Mouse (Mus musculus) hindbrain, embryonic 15.5 days (tissue): ENCODE measurements around the gene Syt7. TPM values are rescaled to one million over a fixed set of nuclear protein-coding genes. Genes with fewer than 3 reads are reported as not detected.

Experiments used
- ATAC-seq: fragments of 200-750 bp; cut with Nextera tagmentation; 2 replicates; pipeline ENCODE4 v1.8.0; 2017; ENCODE audit warnings: low read depth, moderate number of reproducible peaks, moderate TSS enrichment; ENCODE audit not compliant: low FRiP score
- H3K27ac ChIP-seq: fragments of 300-500 bp; sonication (generic); replicated peaks from 2 replicates; pipeline ENCODE4 v1.5.1; 2015; ENCODE audit warnings: mild to moderate bottlenecking, inconsistent platforms
- H3K27me3 ChIP-seq: fragments of 300-500 bp; sonication (generic); 2 replicates; pipeline ENCODE4 v1.6.1; 2015; ENCODE audit warnings: control low read depth, inconsistent platforms
- H3K36me3 ChIP-seq: fragments of 300-500 bp; sonication (generic); 2 replicates; pipeline ENCODE4 v1.6.1; 2015; ENCODE audit warnings: control low read depth, inconsistent platforms
- H3K4me1 ChIP-seq: fragments of 300-500 bp; sonication (generic); replicated peaks from 2 replicates; pipeline ENCODE4 v1.6.1; 2015; ENCODE audit warnings: control low read depth, inconsistent platforms
- H3K4me2 ChIP-seq: fragments of 300-500 bp; sonication (generic); 2 replicates; pipeline ENCODE4 v1.6.1; 2015; ENCODE audit warnings: moderate library complexity, mild to moderate bottlenecking, inconsistent platforms
- H3K4me3 ChIP-seq: fragments of 300-500 bp; sonication (generic); 2 replicates; pipeline ENCODE4 v1.5.1; 2015; ENCODE audit warnings: mild to moderate bottlenecking, inconsistent platforms
- H3K9ac ChIP-seq: fragments of 300-500 bp; sonication (generic); 2 replicates; pipeline ENCODE4 v1.6.1; 2015; ENCODE audit warnings: inconsistent platforms
- H3K9me3 ChIP-seq: fragments of 300-500 bp; sonication (generic); 2 replicates; pipeline ENCODE4 v1.6.1; 2016; ENCODE audit warnings: control low read depth, inconsistent platforms
- WGBS: fragments of 180-500 bp; shearing (Covaris S2); methylation state at CpG from one replicate; pipeline ENCODE4 v1.1.7; 2015; 5-methylcytosine and 5-hydroxymethylcytosine counted together
- polyA plus RNA-seq: library from polyadenylated mRNA; unstranded; fragments of >200 nt; fragmentation: Nextera tagmentation; extraction: Ambion mirVana; gene quantifications from 2 replicates; pipeline ENCODE4 v1.2.1, GENCODE M21; 2015

The Syt7 gene
- polyA plus RNA-seq, 1 experiment from 2014 or later, result 17.4 TPM

DNA sequence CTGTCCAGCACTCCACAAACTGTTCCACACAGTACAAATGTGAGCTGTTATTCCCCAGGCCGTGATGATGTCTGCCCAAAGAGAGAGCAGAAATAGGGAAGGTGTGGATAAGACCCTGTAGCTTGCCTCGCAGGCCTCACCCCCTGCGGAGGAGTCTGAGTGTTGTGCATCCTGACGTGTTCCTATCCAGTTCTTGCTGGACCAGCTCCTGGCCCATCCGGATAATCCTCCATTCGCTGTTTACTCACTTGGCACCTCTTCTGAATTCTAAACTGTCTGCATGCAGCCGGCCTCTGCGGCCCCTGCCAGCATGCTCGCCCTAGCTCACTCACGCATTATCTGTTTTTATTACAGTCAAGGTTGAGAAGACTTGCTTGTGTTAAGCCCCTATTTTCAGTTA is 15.5 kb downstream of the Syt7 start:
- ATAC-seq, result no peak
- Histone ChIP-seq H3K4me3 (no peak overlapping the region), H3K4me2 (no peak overlapping the region), H3K27ac (peak overlapping the region; percentile 49), H3K9me3 (no peaks in the 10 kb centered on the region), H3K27me3 (no peaks in the 10 kb centered on the region), H3K4me1 (peaks cover 22% of the 10 kb centered on the region), H3K36me3 (no peaks in the 10 kb centered on the region), H3K9ac (no peak overlapping the region)
- WGBS, result 58% methylated on average over 10 of the region's 10 CpGs

GRCm38 (mm10) chr19:10404911-10405310 is 16.0 kb downstream of the Syt7 start:
- ATAC-seq, result no peak
- peaks cover 22% of the 10 kb centered on the region for H3K4me1 ChIP-seq
- 55% methylated on average over 2 of the region's 2 CpGs for WGBS
- peak overlapping the region; percentile 49; the same call in 1 of the 2 replicates for H3K27ac ChIP-seq
- H3K9me3 ChIP-seq, result no peaks in the 10 kb centered on the region
- H3K9ac ChIP-seq, result no peak overlapping the region
- no peaks in the 10 kb centered on the region for H3K36me3 ChIP-seq
- no peaks in the 10 kb centered on the region for H3K27me3 ChIP-seq
- no peak overlapping the region for H3K4me3 ChIP-seq
- no peak overlapping the region for H3K4me2 ChIP-seq

DNA sequence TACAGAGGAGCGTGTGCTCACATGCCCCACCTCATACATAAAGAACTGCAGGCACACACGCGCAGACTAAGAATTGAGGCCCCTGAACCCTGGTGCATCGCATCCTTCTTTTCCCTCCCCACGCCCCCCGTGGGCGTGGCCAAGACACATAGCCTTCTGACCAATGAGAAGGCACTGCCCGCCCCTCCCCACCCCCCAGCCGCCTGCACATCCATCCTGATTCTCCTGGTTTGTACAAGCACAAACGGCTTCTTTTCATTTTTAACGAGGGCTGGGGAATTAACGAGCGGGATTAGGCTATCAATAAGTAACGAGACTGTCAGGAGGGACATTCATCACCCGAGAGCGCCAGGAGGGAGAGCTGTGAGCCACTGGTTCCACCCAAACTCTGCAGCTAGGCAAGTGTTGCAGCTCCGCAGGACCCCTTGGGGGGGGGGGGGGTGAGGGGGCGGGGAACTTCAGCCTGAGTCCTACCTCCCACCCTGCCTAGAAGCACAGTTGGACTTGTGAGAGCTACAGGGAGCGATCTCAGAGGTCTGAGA is 24.9 kb downstream of the Syt7 start:
- Histone ChIP-seq H3K4me1 (peaks cover 29% of the 10 kb centered on the region), H3K36me3 (no peaks in the 10 kb centered on the region), H3K9me3 (no peaks in the 10 kb centered on the region), H3K27ac (no peak overlapping the region; the same call in 1 of the 2 replicates), H3K4me3 (peak overlapping the region; percentile 23), H3K27me3 (no peaks in the 10 kb centered on the region), H3K9ac (0 out of 2 replicates have a peak overlapping the region, but pooled peaks have one; percentile 21), H3K4me2 (peak overlapping the region; percentile 48)
- peak; percentile 76 for ATAC-seq
- 3% methylated on average over 18 of the region's 19 CpGs for WGBS

GRCm38 (mm10) chr19:10415508-10415907 is 26.6 kb downstream of the Syt7 start:
- H3K4me1 ChIP-seq, result peaks cover 29% of the 10 kb centered on the region
- H3K9ac ChIP-seq, result no peak overlapping the region
- H3K36me3 ChIP-seq, result no peaks in the 10 kb centered on the region
- no peak overlapping the region for H3K4me3 ChIP-seq
- H3K27me3 ChIP-seq, result no peaks in the 10 kb centered on the region
- 73% methylated on average over 5 of the region's 5 CpGs for WGBS
- no peak for ATAC-seq
- H3K4me2 ChIP-seq, result no peak overlapping the region
- no peak overlapping the region for H3K27ac ChIP-seq
- no peaks in the 10 kb centered on the region for H3K9me3 ChIP-seq

- no peaks in the 10 kb centered on the region for H3K36me3 ChIP-seq
- no peak overlapping the region for H3K27ac ChIP-seq
- H3K4me1 ChIP-seq, result peaks cover 28% of the 10 kb centered on the region
- no peaks in the 10 kb centered on the region for H3K9me3 ChIP-seq
- 54% methylated on average over 8 of the region's 8 CpGs for WGBS
- ATAC-seq, result no peak
- H3K9ac ChIP-seq, result no peak overlapping the region
- no peak overlapping the region for H3K4me2 ChIP-seq
- H3K27me3 ChIP-seq, result no peaks in the 10 kb centered on the region
- H3K4me3 ChIP-seq, result no peak overlapping the region
These were observed 28.0 kb downstream of the Syt7 start for GRCm38 (mm10) chr19:10416889-10417288.

- H3K36me3 ChIP-seq, result no peaks in the 10 kb centered on the region
- H3K9me3 ChIP-seq, result no peaks in the 10 kb centered on the region
- no peak overlapping the region for H3K9ac ChIP-seq
- H3K27ac ChIP-seq, result no peak overlapping the region
- WGBS, result 62% methylated on average over 12 of the region's 12 CpGs
- H3K4me3 ChIP-seq, result no peak overlapping the region
- H3K27me3 ChIP-seq, result no peaks in the 10 kb centered on the region
- ATAC-seq, result no peak
- H3K4me1 ChIP-seq, result peaks cover 34% of the 10 kb centered on the region
- H3K4me2 ChIP-seq, result no peak overlapping the region
These were observed 28.5 kb downstream of the Syt7 start for GRCm38 (mm10) chr19:10417436-10417835.

GRCm38 (mm10) chr19:10421986-10422976 is 33.4 kb downstream of the Syt7 start:
- H3K9me3 ChIP-seq, result no peaks in the 10 kb centered on the region
- H3K9ac ChIP-seq, result no peak overlapping the region
- no peak overlapping the region for H3K4me3 ChIP-seq
- H3K27me3 ChIP-seq, result no peaks in the 10 kb centered on the region
- WGBS, result 6% methylated on average over 45 of the region's 53 CpGs
- no peaks in the 10 kb centered on the region for H3K36me3 ChIP-seq
- H3K4me2 ChIP-seq, result peak overlapping the region; percentile 40
- ATAC-seq, result no peak
- no peak overlapping the region for H3K27ac ChIP-seq
- H3K4me1 ChIP-seq, result peaks cover 17% of the 10 kb centered on the region

DNA sequence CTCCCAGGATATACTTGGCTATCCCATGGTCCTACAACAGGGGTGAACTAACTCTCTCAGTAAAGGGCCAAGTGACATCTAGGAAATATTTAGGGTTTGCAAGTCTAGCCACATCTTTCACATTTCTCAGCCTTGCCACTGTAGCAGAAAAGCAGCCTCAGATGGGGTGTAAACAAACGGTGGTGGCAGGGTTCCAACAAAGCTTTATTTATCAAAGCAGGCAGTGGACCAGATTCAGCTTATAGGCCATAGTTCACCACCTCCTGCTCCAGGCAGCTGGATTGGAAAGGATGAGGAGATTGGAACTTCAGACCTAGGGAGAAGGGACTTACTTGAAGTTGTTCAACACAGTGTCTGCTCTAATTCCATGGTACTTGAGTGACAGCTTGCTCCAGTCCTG is 35.9 kb downstream of the Syt7 start:
- Histone ChIP-seq H3K27me3 (no peaks in the 10 kb centered on the region), H3K4me2 (no peak overlapping the region), H3K27ac (no peak overlapping the region), H3K4me3 (no peak overlapping the region), H3K4me1 (peaks cover 17% of the 10 kb centered on the region), H3K9ac (no peak overlapping the region), H3K9me3 (no peaks in the 10 kb centered on the region), H3K36me3 (no peaks in the 10 kb centered on the region)
- WGBS, result 49% methylated on average over 1 of the region's 1 CpGs
- no peak for ATAC-seq

GRCm38 (mm10) chr19:10425484-10426270 is 36.8 kb downstream of the Syt7 start:
- H3K9ac ChIP-seq, result no peak overlapping the region
- no peak for ATAC-seq
- WGBS, result 47% methylated on average over 12 of the region's 13 CpGs
- no peak overlapping the region for H3K4me2 ChIP-seq
- no peaks in the 10 kb centered on the region for H3K27me3 ChIP-seq
- H3K4me3 ChIP-seq, result no peak overlapping the region
- no peak overlapping the region for H3K27ac ChIP-seq
- no peaks in the 10 kb centered on the region for H3K9me3 ChIP-seq
- H3K36me3 ChIP-seq, result no peaks in the 10 kb centered on the region
- H3K4me1 ChIP-seq, result peaks cover 17% of the 10 kb centered on the region

- ATAC-seq, result no peak
- WGBS, result 28% methylated on average over 25 of the region's 25 CpGs
- H3K4me3 ChIP-seq, result no peak overlapping the region
- peaks cover 17% of the 10 kb centered on the region for H3K4me1 ChIP-seq
- no peaks in the 10 kb centered on the region for H3K9me3 ChIP-seq
- H3K27me3 ChIP-seq, result no peaks in the 10 kb centered on the region
- no peaks in the 10 kb centered on the region for H3K36me3 ChIP-seq
- H3K4me2 ChIP-seq, result no peak overlapping the region
- no peak overlapping the region for H3K27ac ChIP-seq
- H3K9ac ChIP-seq, result no peak overlapping the region
These were observed 37.4 kb downstream of the Syt7 start for GRCm38 (mm10) chr19:10426312-10426711.

DNA sequence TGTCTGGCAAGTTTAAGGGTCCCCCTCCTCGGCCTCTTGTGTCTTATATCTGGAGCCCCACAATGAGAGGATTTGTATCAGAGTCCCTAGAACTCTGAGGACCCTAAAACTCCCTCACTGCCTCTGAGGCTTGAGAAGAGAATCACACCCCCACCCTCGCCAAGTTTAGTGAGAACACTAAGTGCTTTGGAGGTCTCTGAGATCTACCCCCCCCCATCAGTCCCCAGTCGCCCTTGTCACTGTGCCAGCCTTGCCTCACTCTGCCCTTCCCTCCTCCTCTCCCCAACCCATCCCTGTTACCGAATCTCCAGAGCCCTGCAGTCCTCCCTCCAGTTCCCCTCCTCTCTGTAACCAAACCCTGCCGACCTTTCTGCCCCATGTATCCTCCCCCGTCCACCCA is 37.9 kb downstream of the Syt7 start:
- Histone ChIP-seq H3K27me3 (no peaks in the 10 kb centered on the region), H3K4me1 (peaks cover 14% of the 10 kb centered on the region), H3K4me3 (no peak overlapping the region), H3K27ac (no peak overlapping the region), H3K36me3 (no peaks in the 10 kb centered on the region), H3K9ac (no peak overlapping the region), H3K9me3 (no peaks in the 10 kb centered on the region), H3K4me2 (no peak overlapping the region)
- ATAC-seq, result no peak
- WGBS, result 52% methylated on average over 6 of the region's 6 CpGs

GRCm38 (mm10) chr19:10427431-10427830 is 38.5 kb downstream of the Syt7 start:
- Histone ChIP-seq H3K27me3 (no peaks in the 10 kb centered on the region), H3K36me3 (no peaks in the 10 kb centered on the region), H3K9me3 (no peaks in the 10 kb centered on the region), H3K9ac (no peak overlapping the region), H3K4me2 (no peak overlapping the region), H3K4me3 (no peak overlapping the region), H3K4me1 (peaks cover 7% of the 10 kb centered on the region), H3K27ac (no peak overlapping the region)
- 81% methylated on average over 9 of the region's 9 CpGs for WGBS
- ATAC-seq, result no peak
